27 mouse cellular contexts compared by ENCODE assay signal in the genomic region with DNA sequence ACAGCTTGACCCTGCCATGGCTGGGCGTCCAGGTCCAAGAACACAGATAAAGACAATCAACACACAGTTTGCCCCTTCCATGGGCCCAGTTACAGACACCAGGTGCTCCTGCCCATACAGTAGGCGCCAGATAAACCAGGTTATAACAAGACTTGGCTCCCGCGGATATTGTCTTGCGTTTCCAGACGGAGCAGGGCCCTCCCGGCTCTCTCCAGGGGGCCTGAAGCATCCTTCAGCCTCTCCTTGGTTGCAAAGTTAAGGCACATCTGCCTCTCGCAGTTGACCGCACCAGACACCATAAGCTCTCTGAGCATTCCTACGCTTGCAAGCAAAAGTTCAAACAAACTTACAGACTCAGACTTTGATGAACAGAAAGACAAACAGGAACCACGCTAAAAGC. TPM values are rescaled to one million over a fixed set of nuclear protein-coding genes. Genes with fewer than 3 reads are reported as not detected.
"Had no signal": no experiment of that assay in that cellular context is flagged by ENCODE, and none has a peak within 500 bp of the region (broad histone marks: within the 10 kb centered on the region; RNA-seq: fewer than 3 reads in every experiment).

No protein-coding gene starts in this region.

- H3K4me3 ChIP-seq: hindbrain, embryonic 13.5 days; hindbrain, embryonic 15.5 days; layer of hippocampus, adult 2 months; left cerebral cortex, adult 2 months; limb, embryonic 13.5 days; limb, embryonic 15.5 days; liver, embryonic 12.5 days had no signal

- H3K4me1 ChIP-seq: hindbrain, embryonic 13.5 days; hindbrain, embryonic 15.5 days; limb, embryonic 13.5 days; limb, embryonic 15.5 days; liver, embryonic 12.5 days had no signal

- H3K9ac ChIP-seq: hindbrain, embryonic 13.5 days; hindbrain, embryonic 15.5 days; limb, embryonic 13.5 days; limb, embryonic 15.5 days; liver, embryonic 12.5 days; liver, embryonic 14.5 days had no signal

- ATAC-seq: hindbrain, postnatal 0 days; intestine, embryonic 16.5 days; liver, embryonic 12.5 days had no signal

- H3K27me3 ChIP-seq: hindbrain, embryonic 13.5 days; hindbrain, embryonic 15.5 days; limb, embryonic 13.5 days; limb, embryonic 15.5 days; liver, embryonic 12.5 days had no signal

- DNase-seq: gastrocnemius, postnatal 14 days; gastrocnemius, postnatal 36 days; heart, adult 18-20 months; heart, postnatal 10 days; kidney, adult 11 months; kidney, adult 2 months; kidney, adult 9 months; kidney, postnatal 10 days; kidney, postnatal 25 days; kidney, postnatal 4 days had no signal

- H3K9me3 ChIP-seq: hindbrain, embryonic 15.5 days; limb, embryonic 15.5 days had no signal

- H3K27ac ChIP-seq: hindbrain, embryonic 13.5 days; hindbrain, embryonic 15.5 days; hindbrain, postnatal 0 days; layer of hippocampus, adult 2 months; left cerebral cortex, adult 2 months; limb, embryonic 13.5 days; limb, embryonic 15.5 days; liver, embryonic 12.5 days; liver, embryonic 14.5 days had no signal

- H3K4me2 ChIP-seq: heart, embryonic 11.5 days; hindbrain, embryonic 13.5 days; hindbrain, embryonic 15.5 days; limb, embryonic 13.5 days; limb, embryonic 15.5 days; liver, embryonic 12.5 days had no signal

RNA-seq across cellular contexts. Expression of gene Ucma, which starts 35.1 kb away (rescaled TPM):
- polyA plus RNA-seq: heart, embryonic 11.5 days; heart, embryonic 14.5 days; hindbrain, embryonic 11.5 days; intestine, embryonic 14.5 days; intestine, embryonic 16.5 days; kidney, adult 2 months; kidney, embryonic 16.5 days; limb, embryonic 11.5 days; liver, embryonic 12.5 days; liver, embryonic 14.5 days; liver, embryonic 16.5 days had no signal
